Mouse (Mus musculus): ENCODE data around the gene Gm10135. TPM values are rescaled to one million over a fixed set of nuclear protein-coding genes. Genes with fewer than 3 reads are reported as not detected.
"Not testable (repeated sequence)": the region's sequence is repeated elsewhere in the genome, so short reads cannot be mapped to it uniquely, and the experiment has no call there.

Gene Gm10135
- polyA plus RNA-seq, 2 experiments, result not detected

- Histone ChIP-seq H3K36me3 (ENCODE audit: control insufficient read depth, insufficient read depth, low read length) (no peaks in the 10 kb centered on the region), H3K9ac (ENCODE audit: low read depth, low read length, severe bottlenecking) (no peak overlapping the region), H3K9me3 (ENCODE audit: control insufficient read depth, low read length) (no peaks in the 10 kb centered on the region), H3K27ac (replicated peaks; ENCODE audit: low read depth, low read length) (no peak overlapping the region), H3K4me2 (replicated peaks; ENCODE audit: low read depth, low read length, severe bottlenecking) (no peak overlapping the region; the same call in 1 of the 2 replicates), H3K27me3 (ENCODE audit: control insufficient read depth, insufficient read depth, low read length) (peaks cover 33% of the 10 kb centered on the region), H3K4me3 (replicated peaks; ENCODE audit: low read length) (peak overlapping the region; percentile 41; the same call in 1 of the 2 replicates), H3K4me1 (ENCODE audit: control insufficient read depth, insufficient read depth, low read length) (no peaks in the 10 kb centered on the region)
- ATAC-seq (ENCODE audit: low FRiP score, low read depth) (no peak), DNase-seq (ENCODE audit: low spot score) (no peak)
- no peak for TF ChIP-seq POLR2A (IDR thresholded peaks at IDR 0.05; ENCODE audit: borderline replicate concordance, extremely low read depth, insufficient read depth, insufficient read length)
- 43% methylated on average over 5 of the region's 5 CpGs for WGBS
Observed at GRCm38 (mm10) chr5:73007582-73007959, 33.1 kb upstream of the Gm10135 start.

- peak; percentile 30 for ATAC-seq (ENCODE audit: low FRiP score, low read depth)
- TF ChIP-seq POLR2A (IDR thresholded peaks at IDR 0.05; ENCODE audit: borderline replicate concordance, extremely low read depth, insufficient read depth, insufficient read length), result no peak
- H3K4me2 ChIP-seq (replicated peaks; ENCODE audit: low read depth, low read length, severe bottlenecking), result peak within 1 kb of the TSS; percentile 67
- H3K36me3 ChIP-seq (ENCODE audit: control insufficient read depth, insufficient read depth, low read length), result no peaks in the 10 kb centered on the region
- H3K27me3 ChIP-seq (ENCODE audit: control insufficient read depth, insufficient read depth, low read length), result peaks cover 33% of the 10 kb centered on the region
- DNase-seq (ENCODE audit: low spot score), result no peak
- H3K4me3 ChIP-seq (replicated peaks; ENCODE audit: low read length), result peak within 1 kb of the TSS; percentile 41
- peak within 1 kb of the TSS; percentile 38 for H3K9ac ChIP-seq (ENCODE audit: low read depth, low read length, severe bottlenecking)
- 7% methylated on average over 56 of the region's 65 CpGs for WGBS
- H3K27ac ChIP-seq (replicated peaks; ENCODE audit: low read depth, low read length), result no peak within 1 kb of the TSS
- no peaks in the 10 kb centered on the region for H3K4me1 ChIP-seq (ENCODE audit: control insufficient read depth, insufficient read depth, low read length)
- no peaks in the 10 kb centered on the region for H3K9me3 ChIP-seq (ENCODE audit: control insufficient read depth, low read length)
Observed at GRCm38 (mm10) chr5:73006784-73007581, 32.5 kb upstream of the Gm10135 start, which contains the start of gene Slc10a4. Slc10a4 (plus strand) TSS chr5:73006883.

GRCm38 (mm10) chr5:73004046-73004445 is 29.5 kb upstream of the Gm10135 start:
- ATAC-seq (ENCODE audit: low FRiP score, low read depth), result no peak
- DNase-seq (ENCODE audit: low spot score), result no peak
- Histone ChIP-seq H3K36me3 (ENCODE audit: control insufficient read depth, insufficient read depth, low read length) (no peaks in the 10 kb centered on the region), H3K9ac (ENCODE audit: low read depth, low read length, severe bottlenecking) (no peak overlapping the region), H3K27me3 (ENCODE audit: control insufficient read depth, insufficient read depth, low read length) (peaks cover 33% of the 10 kb centered on the region), H3K4me1 (ENCODE audit: control insufficient read depth, insufficient read depth, low read length) (no peaks in the 10 kb centered on the region), H3K27ac (replicated peaks; ENCODE audit: low read depth, low read length) (no peak overlapping the region), H3K4me2 (replicated peaks; ENCODE audit: low read depth, low read length, severe bottlenecking) (no peak overlapping the region), H3K4me3 (replicated peaks; ENCODE audit: low read length) (no peak overlapping the region), H3K9me3 (ENCODE audit: control insufficient read depth, low read length) (no peaks in the 10 kb centered on the region)
- whole genome bisulfite sequencing, result 79% methylated on average over 5 of the region's 5 CpGs
- TF ChIP-seq POLR2A (IDR thresholded peaks at IDR 0.05; ENCODE audit: borderline replicate concordance, extremely low read depth, insufficient read depth, insufficient read length), result no peak

- not testable (repeated sequence) for DNase-seq (ENCODE audit: low spot score); H3K4me2 ChIP-seq (replicated peaks; ENCODE audit: low read depth, low read length, severe bottlenecking); ATAC-seq (ENCODE audit: low FRiP score, low read depth); H3K27me3 ChIP-seq (ENCODE audit: control insufficient read depth, insufficient read depth, low read length); H3K4me1 ChIP-seq (ENCODE audit: control insufficient read depth, insufficient read depth, low read length); H3K4me3 ChIP-seq (replicated peaks; ENCODE audit: low read length); H3K9ac ChIP-seq (ENCODE audit: low read depth, low read length, severe bottlenecking); H3K9me3 ChIP-seq (ENCODE audit: control insufficient read depth, low read length); H3K27ac ChIP-seq (replicated peaks; ENCODE audit: low read depth, low read length); H3K36me3 ChIP-seq (ENCODE audit: control insufficient read depth, insufficient read depth, low read length)
- 80% methylated on average over 1 of the region's 1 CpGs for WGBS
Observed at GRCm38 (mm10) chr5:72998546-72998945, 24.0 kb upstream of the Gm10135 start.

DNA sequence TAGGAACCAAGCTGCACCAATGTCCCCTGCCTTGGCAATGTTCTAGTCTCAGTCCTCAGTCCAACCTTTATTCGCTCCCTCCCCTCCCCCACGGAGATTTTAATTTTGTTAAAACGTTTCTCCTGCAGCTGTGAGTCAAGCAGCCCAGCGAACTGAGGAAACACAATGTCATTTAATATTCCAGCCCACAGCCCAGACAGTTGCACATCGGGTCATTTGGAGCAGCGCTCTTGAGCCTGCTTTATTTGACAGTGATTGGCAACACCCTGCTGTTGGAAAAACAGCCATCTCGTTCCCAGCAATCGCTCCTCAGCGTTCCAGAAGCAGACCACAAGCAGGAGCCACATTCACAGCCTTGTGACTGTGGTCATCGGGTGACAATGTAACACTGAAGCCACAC is 20.9 kb upstream of the Gm10135 start:
- Histone ChIP-seq H3K9ac (ENCODE audit: low read depth, low read length, severe bottlenecking) (no peak overlapping the region), H3K27ac (replicated peaks; ENCODE audit: low read depth, low read length) (no peak overlapping the region), H3K4me2 (replicated peaks; ENCODE audit: low read depth, low read length, severe bottlenecking) (no peak overlapping the region), H3K36me3 (ENCODE audit: control insufficient read depth, insufficient read depth, low read length) (no peaks in the 10 kb centered on the region), H3K4me1 (ENCODE audit: control insufficient read depth, insufficient read depth, low read length) (no peaks in the 10 kb centered on the region), H3K4me3 (replicated peaks; ENCODE audit: low read length) (no peak overlapping the region), H3K27me3 (ENCODE audit: control insufficient read depth, insufficient read depth, low read length) (no peaks in the 10 kb centered on the region), H3K9me3 (ENCODE audit: control insufficient read depth, low read length) (no peaks in the 10 kb centered on the region)
- ATAC-seq (ENCODE audit: low FRiP score, low read depth), result no peak
- 45% methylated on average over 10 of the region's 10 CpGs for whole genome bisulfite sequencing
- no peak for TF ChIP-seq POLR2A (IDR thresholded peaks at IDR 0.05; ENCODE audit: borderline replicate concordance, extremely low read depth, insufficient read depth, insufficient read length)
- no peak for DNase-seq (ENCODE audit: low spot score)

Measured in limb, embryonic 14.5 days (tissue).